Mouse (Mus musculus) left cerebral cortex, postnatal 36 days (tissue): ENCODE data around the gene Tmem192. TPM values are rescaled to one million over a fixed set of nuclear protein-coding genes. Genes with fewer than 3 reads are reported as not detected.

Experiments used
- DNase-seq, 2 experiments: peaks; one replicate each; pipeline ENCODE4 v3.0.0; 2021 to 2022; ENCODE audit warnings: low spot score in 2 of 2, mixed read lengths in 1 of 2
- intact Hi-C: fragments of 180-260 bp; cut with DNase I; formaldehyde crosslinking; loops from one replicate; pipeline ENCODE4 v1.15.1; 2025
- total RNA-seq, 2 experiments: library from RNA; stranded (reverse); gene quantifications; 2 replicates each; pipeline ENCODE4 v1.2.3; 2021

Gene Tmem192
- total RNA-seq: 10 to 100 TPM; 21.3 to 26.9 TPM

- DNase-seq: peak; percentile 95
- intact Hi-C loops: no loop called here
Observed at GRCm38 (mm10) chr8:64946820-64947697, at the start of gene Tmem192. Tmem192 (plus strand) TSS chr8:64947185.

DNA sequence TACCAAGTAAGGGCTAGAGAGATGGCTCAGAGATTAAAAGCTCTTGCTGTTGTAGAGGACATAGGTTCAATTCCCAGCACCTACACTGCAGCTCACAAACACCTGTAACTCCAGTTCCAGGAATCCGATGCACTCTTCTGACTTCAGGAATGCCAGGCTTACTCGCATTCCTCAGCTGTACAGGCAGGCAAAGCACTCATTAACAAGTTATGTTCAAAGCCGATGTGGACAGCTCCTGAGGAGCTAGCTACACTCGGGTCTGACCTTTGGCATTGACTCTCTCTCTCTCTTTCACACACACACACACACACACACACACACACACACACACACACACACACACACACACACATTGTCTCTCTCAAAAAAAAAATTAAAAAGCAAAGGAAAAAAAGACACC, 48.3 kb upstream of the Tmem192 start:
- DNase-seq: no peak
- intact Hi-C loops: no loop called here

DNA sequence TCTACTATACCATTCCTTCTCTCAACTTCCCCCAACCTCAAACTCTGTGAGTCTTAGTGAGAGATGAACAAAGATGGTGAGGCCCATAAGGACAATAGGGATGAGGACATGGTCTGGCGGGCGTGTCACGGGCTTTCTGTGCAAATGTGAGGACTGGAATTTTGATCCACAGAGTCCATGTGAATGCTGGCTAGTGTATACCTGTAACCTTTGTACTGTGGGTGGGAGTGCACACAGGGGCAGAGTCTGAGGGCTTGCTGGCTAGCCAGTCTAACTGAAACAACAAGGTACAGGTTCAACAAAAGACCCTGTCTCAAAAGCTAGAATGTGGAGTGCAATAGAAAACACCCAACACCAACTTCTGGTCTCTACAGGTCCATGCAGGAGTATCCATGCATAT, 46.3 kb upstream of the Tmem192 start:
- intact Hi-C loops: no loop called here
- DNase-seq: no peak

- no peak for DNase-seq
- intact Hi-C loops: no loop called here
Observed at GRCm38 (mm10) chr8:64901527-64902156, 45.3 kb upstream of the Tmem192 start.

DNA sequence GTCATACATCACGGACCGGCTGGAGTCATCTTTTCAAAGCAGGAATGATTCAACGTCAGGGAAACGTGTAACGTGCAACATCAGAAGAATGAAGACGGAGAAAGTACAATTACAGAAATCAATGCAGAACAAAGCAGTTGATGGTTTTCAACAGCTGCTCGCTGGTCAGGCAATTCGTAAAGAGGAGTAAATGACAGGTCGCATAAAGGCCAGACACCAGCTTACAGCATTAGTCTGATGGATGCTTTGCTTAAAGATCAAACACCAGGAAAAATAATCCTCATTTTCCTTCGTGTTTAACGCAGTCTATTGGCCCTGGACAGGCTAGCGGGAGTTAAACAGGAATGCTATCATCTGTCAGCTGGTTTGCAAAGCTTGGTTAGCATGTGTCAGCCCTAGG, 44.8 kb upstream of the Tmem192 start:
- intact Hi-C loops: no loop called here
- DNase-seq: no peak

DNA sequence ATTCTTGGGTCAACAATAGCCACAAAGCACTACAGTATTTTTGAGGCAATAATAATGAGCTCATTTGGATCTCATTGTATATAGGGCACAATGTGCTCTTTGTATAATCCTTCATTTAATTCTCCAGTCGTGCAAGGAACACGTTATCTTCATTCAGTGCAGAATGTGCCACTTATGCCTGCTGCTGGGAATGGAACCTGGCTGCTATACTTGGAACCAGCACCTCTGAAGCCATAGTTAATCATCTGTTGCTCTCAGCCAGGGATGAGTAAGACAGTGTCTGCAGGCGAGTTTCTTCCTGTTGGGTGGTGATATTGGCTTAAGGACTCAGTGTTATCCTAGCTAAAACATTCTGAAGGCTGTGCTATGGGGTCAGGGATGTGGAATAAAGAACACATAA, 43.2 kb upstream of the Tmem192 start:
- no peak for DNase-seq
- intact Hi-C loops: no loop called here

DNA sequence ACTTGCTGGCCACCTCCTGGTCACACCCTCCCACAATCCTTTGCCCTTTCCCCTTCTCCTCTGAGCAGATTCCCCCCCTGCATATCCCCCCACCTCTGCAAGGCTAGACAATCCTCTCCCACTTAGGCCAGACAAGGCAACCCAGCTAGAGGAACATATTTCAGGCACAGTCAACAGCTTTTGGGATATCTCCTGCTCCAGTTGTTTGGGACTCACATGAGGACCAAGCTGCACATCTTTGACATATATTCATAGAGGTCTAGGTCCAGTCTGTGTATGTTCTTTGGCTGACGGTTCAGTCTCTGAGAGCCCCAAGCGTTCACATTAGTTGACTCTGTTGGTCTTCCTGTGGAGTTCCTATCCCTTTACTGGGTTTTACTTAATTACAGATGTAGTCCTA, 37.0 kb upstream of the Tmem192 start:
- intact Hi-C loops: no loop called here
- no peak for DNase-seq

DNA sequence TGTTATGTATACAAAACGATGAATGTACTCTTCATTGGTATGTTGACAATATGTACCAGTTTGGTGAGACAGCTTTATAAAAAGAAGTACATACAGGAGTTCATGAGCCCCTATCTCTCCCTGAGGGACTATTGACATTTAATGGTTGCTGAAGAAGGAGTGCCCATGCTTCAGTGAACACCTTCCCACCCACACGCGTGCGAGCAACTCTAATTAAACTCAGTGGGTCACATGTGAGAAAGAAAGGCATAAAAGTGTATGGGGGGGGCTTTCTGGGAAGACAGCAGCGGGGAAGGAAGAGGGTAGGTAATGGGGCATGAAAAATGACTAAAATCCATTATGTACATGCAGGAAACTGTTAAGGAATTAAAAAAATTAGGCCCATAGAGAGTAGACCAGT, 30.2 kb upstream of the Tmem192 start:
- no peak for DNase-seq

GRCm38 (mm10) chr8:64923329-64923728, 23.7 kb upstream of the Tmem192 start:
- DNase-seq: peak in 1 of 2 experiments; percentile 23
- intact Hi-C loops: no loop called here

More for the DNA sequence above, 30.2 kb upstream of the Tmem192 start:
- intact Hi-C loops: no loop called here

DNA sequence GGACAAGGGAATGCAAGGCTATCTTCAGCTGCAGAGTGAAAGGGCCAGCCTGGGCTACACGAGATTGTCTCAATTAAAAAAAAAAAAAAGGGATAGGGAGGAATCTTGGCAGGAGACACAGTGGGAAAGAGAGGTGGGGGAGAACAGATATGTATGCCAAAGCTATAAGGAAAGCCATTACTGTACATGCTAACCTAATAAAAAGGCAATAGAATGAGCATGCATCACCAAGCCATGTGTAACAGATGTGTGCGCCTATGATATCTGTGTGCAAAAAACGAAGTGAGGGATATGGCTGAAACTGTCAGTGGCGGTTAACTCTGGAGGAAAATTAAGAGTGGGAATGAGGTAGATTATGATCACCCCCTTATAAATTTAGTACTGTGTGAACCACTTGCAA, 21.2 kb upstream of the Tmem192 start:
- no peak for DNase-seq
- intact Hi-C loops: loop anchor here (2.0 kb wide), 1 partner anchor 55 kb away; no protein-coding TSS in a partner anchor

- peak in 1 of 2 experiments; percentile 27 for DNase-seq
Observed at GRCm38 (mm10) chr8:64926355-64926754, 20.6 kb upstream of the Tmem192 start.

DNA sequence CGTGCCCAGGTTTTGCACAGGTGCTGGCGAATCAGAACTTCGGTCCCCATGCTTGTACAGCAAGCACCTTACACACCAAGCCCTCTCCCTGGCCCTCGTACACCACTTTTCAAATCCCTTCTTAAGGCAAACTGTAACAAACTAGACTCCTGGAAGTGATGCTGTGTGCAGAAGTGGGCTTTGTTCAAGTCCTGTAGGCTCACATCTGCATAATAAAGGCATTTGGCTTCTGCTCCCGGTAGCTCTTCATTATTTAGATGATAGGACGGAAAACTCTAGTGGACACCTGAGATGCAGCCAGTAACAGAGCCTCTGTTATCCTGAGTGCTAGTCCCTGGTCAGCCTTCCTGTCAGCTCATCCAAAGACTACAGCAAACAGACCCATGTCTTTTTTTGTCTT, 18.0 kb upstream of the Tmem192 start:
- no peak for DNase-seq
- intact Hi-C loops: no loop called here

More at GRCm38 (mm10) chr8:64926355-64926754, 20.6 kb upstream of the Tmem192 start:
- intact Hi-C loops: loop anchor here (2.0 kb wide), 1 partner anchor 56 kb away; no protein-coding TSS in a partner anchor

GRCm38 (mm10) chr8:64934997-64935396, 12.0 kb upstream of the Tmem192 start:
- DNase-seq: no peak
- intact Hi-C loops: no loop called here

DNA sequence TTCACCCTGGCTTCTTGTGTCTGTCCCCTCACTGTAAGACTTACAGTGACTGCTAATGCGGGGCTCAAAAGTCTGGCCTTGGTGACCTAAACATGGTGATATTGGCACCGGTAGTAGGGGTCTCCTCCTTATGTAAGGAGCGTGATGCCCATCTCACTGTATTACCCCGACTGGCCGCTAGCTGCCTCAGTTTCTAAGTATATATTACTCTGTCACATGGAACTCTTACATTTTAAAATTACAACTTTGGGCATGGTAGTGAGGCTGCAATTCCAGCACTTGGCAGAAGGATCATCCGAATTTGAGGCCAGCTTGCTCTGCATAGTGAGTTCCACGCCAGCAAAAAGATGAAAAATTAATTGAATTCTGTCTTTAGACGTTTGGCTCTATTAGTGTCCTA, 6.0 kb upstream of the Tmem192 start:
- intact Hi-C loops: loop anchor here (2.0 to 5.0 kb wide), 3 partner anchors 94 to 324 kb away; no protein-coding TSS in a partner anchor
- no peak for DNase-seq

DNA sequence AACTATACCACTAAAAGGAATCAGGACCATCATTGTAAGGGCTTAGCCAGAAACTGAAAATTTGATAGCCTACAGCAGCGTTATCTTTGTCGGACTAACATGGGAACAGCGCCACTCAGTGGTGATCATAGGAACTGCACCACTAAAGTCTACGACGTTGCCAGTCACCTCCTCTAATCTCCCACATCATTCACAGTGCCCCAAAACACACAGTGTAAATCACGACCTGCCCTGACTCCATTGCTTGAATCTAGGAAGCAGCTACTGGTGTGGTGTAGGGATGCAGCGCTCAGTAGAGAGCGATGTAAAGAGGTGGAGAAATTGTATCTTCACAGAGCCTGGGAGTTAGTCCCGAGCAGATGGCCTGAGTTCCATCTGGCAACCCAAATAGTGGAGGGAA, 5.5 kb upstream of the Tmem192 start:
- intact Hi-C loops: loop anchor here (2.0 to 5.0 kb wide), 3 partner anchors 94 to 324 kb away; no protein-coding TSS in a partner anchor
- peak; percentile 80 to 84 for DNase-seq

- DNase-seq: no peak
- intact Hi-C loops: loop anchor here (5.0 kb wide), 2 partner anchors 96 to 326 kb away; no protein-coding TSS in a partner anchor
Observed at GRCm38 (mm10) chr8:64942946-64943345, 4.0 kb upstream of the Tmem192 start.

DNA sequence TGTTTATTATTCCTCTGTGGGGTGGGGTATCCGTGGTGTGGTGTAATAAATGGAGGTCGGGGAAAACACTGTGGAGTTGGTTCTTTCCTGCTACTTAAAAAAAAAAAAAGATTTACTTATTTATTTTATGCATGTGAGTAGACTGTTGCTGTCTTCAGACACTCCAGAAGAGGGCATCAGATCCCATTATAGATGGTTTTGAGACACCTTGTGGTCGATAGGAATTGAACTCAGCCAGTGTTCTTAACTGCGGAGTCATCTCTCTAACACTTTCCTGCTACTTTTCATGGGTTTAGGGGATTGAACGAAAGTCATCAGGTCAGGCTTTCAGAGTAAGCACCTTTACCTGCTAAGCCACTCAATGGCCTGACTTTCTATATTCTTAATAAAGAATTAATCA, 2.2 kb upstream of the Tmem192 start:
- intact Hi-C loops: loop anchor here (5.0 kb wide), 2 partner anchors 98 to 328 kb away; no protein-coding TSS in a partner anchor
- no peak for DNase-seq

GRCm38 (mm10) chr8:64945606-64946005, 1.4 kb upstream of the Tmem192 start:
- intact Hi-C loops: no loop called here
- no peak for DNase-seq

DNA sequence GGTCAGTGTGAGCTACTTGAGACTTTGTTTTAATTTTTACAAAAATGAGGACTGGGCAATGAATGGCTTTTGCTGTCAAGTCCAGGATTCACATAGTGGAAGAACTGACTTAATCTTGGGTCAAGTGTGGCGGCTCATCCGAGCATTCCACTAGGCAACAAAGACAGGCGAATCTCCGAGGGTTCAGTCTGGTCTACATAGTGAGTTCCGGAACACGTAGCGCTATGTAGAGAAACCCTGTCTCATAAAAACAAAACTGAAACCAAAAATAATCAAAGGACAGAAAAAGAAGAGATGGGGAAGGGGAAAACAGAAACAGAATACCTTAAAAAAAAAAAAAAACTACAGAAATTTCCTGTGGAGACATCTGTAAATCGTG, 555 bp upstream of the Tmem192 start:
- intact Hi-C loops: no loop called here

DNA sequence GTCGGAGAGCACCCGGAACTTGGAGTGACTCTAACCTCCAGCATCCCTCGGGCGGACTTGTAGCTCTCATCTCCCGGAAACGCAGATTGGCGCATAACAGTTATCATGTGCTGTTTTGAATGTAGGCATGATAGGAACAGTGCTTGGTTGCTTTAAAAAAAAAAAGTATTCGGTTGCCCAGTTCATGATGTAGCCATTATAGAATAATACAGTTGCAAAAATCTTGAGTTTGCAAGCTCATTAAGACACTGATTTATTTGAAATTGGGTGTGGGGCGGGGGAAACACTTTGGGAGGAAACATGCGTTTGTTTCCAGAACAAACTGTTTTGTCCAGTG, 681 bp downstream of the Tmem192 start:
- intact Hi-C loops: no loop called here
- no peak for DNase-seq

More for the DNA sequence above, 555 bp upstream of the Tmem192 start:
- DNase-seq: no peak

GRCm38 (mm10) chr8:64948371-64948770, 1.4 kb downstream of the Tmem192 start:
- intact Hi-C loops: no loop called here
- no peak for DNase-seq
